Mouse (Mus musculus) kidney, embryonic 15.5 days (tissue): Measurements from ENCODE around the gene A530032D15Rik. TPM values are rescaled to one million over a fixed set of nuclear protein-coding genes. Genes with fewer than 3 reads are reported as not detected.
"Not testable (repeated sequence)": the region's sequence is repeated elsewhere in the genome, so short reads cannot be mapped to it uniquely, and the experiment has no call there.

ENCODE experiments used
- ATAC-seq: fragments of 200-750 bp; cut with Nextera tagmentation; replicated peaks from 2 replicates; pipeline ENCODE4 v1.8.0; 2017; ENCODE audit warnings: moderate TSS enrichment; ENCODE audit not compliant: low FRiP score
- H3K27ac ChIP-seq: fragments of 300-500 bp; sonication (generic); 2 replicates; pipeline ENCODE4 v1.5.1; 2015; ENCODE audit warnings: mild to moderate bottlenecking, inconsistent platforms
- H3K27me3 ChIP-seq: fragments of 300-500 bp; sonication (generic); 2 replicates; pipeline ENCODE4 v1.6.1; 2015; ENCODE audit warnings: inconsistent platforms
- H3K36me3 ChIP-seq: fragments of 300-500 bp; sonication (generic); 2 replicates; pipeline ENCODE4 v1.6.1; 2015; ENCODE audit warnings: inconsistent platforms
- H3K4me1 ChIP-seq: fragments of 300-500 bp; sonication (generic); 2 replicates; pipeline ENCODE4 v1.6.1; 2015; ENCODE audit warnings: inconsistent platforms
- H3K4me2 ChIP-seq: fragments of 300-500 bp; sonication (generic); 2 replicates; pipeline ENCODE4 v1.6.1; 2015; ENCODE audit warnings: moderate library complexity, mild to moderate bottlenecking, inconsistent platforms
- H3K4me3 ChIP-seq: fragments of 300-500 bp; sonication (generic); replicated peaks from 2 replicates; pipeline ENCODE4 v1.5.1; 2015; ENCODE audit warnings: mild to moderate bottlenecking, inconsistent platforms
- H3K9ac ChIP-seq: fragments of 300-500 bp; sonication (generic); 2 replicates; pipeline ENCODE4 v1.6.1; 2015; ENCODE audit warnings: mild to moderate bottlenecking, inconsistent platforms
- H3K9me3 ChIP-seq: fragments of 300-500 bp; sonication (generic); replicated peaks from 2 replicates; pipeline ENCODE4 v1.6.1; 2016; ENCODE audit warnings: inconsistent platforms
- WGBS: fragments of 180-500 bp; shearing (Covaris S2); methylation state at CpG from one replicate; pipeline ENCODE4 v1.1.7; 2015; ENCODE audit warnings: mixed read lengths; 5-methylcytosine and 5-hydroxymethylcytosine counted together
- polyA plus RNA-seq: library from polyadenylated mRNA; unstranded; fragments of >200 nt; fragmentation: Nextera tagmentation; extraction: Ambion mirVana; gene quantifications from 2 replicates; pipeline ENCODE4 v1.2.1, GENCODE M21; 2015

Gene A530032D15Rik
- polyA plus RNA-seq, 1 experiment from 2014 or later: not detected

DNA sequence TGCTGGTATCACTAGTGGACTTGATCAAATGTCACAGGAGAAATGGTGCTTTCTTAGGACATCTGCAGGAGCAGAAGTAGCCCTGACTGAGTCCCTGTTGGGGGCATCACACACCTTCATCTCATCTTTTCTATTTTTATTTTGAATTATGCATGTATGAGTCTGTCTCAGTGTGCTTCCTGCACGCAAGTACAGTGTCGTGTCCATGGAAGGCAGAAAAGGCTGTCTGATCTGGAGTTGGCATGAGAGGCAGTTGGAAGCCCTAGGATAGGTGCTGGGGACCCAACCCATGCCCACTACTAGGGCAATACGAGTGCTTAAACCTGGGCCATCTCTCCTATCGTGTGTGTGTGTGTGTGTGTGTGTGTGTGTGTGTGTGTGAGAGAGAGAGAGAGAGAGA is 4.3 kb downstream of the A530032D15Rik start:
- H3K9me3 ChIP-seq, H3K4me1 ChIP-seq, ATAC-seq, H3K36me3 ChIP-seq, H3K4me2 ChIP-seq, H3K9ac ChIP-seq, H3K27me3 ChIP-seq, H3K4me3 ChIP-seq, H3K27ac ChIP-seq: not testable (repeated sequence)
- WGBS: 85% methylated on average over 4 of the region's 4 CpGs

DNA sequence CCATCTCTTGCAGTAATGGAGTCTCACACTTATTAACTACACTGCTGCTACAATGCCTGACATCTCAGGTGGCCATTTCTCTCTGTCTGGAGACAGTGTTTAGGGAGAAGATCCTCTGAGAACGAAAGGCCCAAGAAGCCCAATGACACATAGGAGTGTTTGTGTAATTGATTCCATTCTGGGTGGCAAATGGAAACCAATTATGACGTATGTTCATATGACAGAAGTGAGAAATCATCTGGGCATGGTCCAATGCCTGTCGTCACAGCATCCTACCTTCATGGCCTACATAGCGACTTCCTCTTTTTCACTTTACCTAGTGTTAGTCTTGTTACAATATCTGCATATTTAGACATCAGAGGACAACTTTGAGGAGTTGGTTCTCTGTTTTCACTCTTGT is 7.9 kb downstream of the A530032D15Rik start:
- ATAC-seq, H3K9ac ChIP-seq, H3K36me3 ChIP-seq, H3K4me1 ChIP-seq, H3K9me3 ChIP-seq, H3K4me2 ChIP-seq, H3K4me3 ChIP-seq, H3K27me3 ChIP-seq, H3K27ac ChIP-seq: not testable (repeated sequence)
- 83% methylated on average over 4 of the region's 4 CpGs for WGBS

DNA sequence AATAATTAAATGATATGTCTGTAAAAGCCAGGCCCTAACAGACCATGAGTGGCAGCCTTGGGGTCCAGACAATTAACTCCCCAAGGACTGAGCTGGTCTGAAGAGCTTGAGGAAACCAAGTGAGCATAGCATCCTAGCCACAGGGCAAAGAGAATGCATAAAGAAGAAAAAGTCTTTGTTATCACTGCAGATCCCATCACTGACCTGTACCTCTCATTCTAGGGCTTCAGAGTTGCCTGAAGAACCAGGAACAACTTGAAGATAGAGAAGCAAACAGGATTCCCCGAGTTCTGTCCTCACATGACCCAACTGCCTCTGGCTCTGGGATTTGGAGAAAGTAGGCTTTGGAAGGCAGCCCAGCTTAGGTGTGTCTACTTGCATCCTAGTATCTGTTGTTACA is 9.8 kb downstream of the A530032D15Rik start, which contains the start of gene Gm10553:
TSS of gene Gm10553 (plus strand) at position 301 of the 400 bp plus-strand sequence.
- H3K36me3 ChIP-seq, H3K4me3 ChIP-seq, H3K9me3 ChIP-seq, H3K9ac ChIP-seq, H3K27ac ChIP-seq, H3K27me3 ChIP-seq, H3K4me2 ChIP-seq, H3K4me1 ChIP-seq, ATAC-seq: not testable (repeated sequence)
- 63% methylated on average over 1 of the region's 1 CpGs for WGBS

DNA sequence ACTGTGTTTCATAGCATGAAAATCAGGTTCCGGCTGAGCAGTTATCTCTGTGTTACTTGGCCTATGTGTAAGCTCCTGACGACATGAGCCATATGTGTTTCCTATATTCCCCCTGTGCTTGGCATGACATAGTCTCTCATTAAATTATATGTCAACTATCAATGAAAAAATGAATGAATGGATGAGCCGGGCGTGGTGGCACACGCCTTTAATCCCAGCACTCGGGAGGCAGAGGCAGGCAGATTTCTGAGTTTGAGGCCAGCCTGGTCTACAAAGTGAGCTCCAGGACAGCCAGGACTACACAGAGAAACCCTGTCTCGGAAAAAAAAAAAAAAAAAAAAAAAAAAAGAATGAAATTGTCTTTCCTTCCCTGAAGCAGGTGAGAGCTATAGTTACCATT is 10.6 kb downstream of the A530032D15Rik start:
- H3K4me2 ChIP-seq, H3K4me1 ChIP-seq, ATAC-seq, H3K27me3 ChIP-seq, H3K9me3 ChIP-seq, H3K27ac ChIP-seq, H3K4me3 ChIP-seq, H3K9ac ChIP-seq, H3K36me3 ChIP-seq: not testable (repeated sequence)
- 71% methylated on average over 7 of the region's 7 CpGs for WGBS

- H3K4me2 ChIP-seq, ATAC-seq, H3K9ac ChIP-seq, H3K4me1 ChIP-seq, H3K27me3 ChIP-seq, H3K9me3 ChIP-seq, H3K4me3 ChIP-seq, H3K36me3 ChIP-seq, H3K27ac ChIP-seq: not testable (repeated sequence)
- 82% methylated on average over 7 of the region's 7 CpGs for WGBS
These were observed 16.6 kb downstream of the A530032D15Rik start for GRCm38 (mm10) chr1:85093011-85093572.

DNA sequence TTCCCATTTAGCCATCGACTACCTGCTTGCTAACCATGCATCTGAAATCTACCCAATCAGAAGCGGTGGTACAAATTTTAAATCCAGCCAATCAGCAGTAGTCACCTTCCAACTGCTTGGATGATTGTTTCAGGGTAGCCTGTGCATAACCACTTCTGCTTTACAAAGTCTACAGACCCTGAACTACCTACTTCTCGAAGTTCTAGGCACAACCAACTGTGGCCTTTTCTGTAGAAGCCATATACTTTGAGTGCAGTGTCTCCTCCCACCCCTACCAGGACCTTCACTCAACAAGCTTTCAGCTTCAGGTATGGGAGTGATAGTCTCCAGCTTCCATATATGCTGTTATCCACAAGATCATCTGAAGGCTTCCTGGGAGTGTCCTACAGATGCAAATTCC is 17.5 kb downstream of the A530032D15Rik start:
- not testable (repeated sequence) for H3K27me3 ChIP-seq, H3K27ac ChIP-seq, H3K4me3 ChIP-seq, H3K4me2 ChIP-seq, H3K9me3 ChIP-seq, H3K9ac ChIP-seq, ATAC-seq, H3K36me3 ChIP-seq, H3K4me1 ChIP-seq
- WGBS: 43% methylated on average over 1 of the region's 3 CpGs

- 74% methylated on average over 1 of the region's 1 CpGs for WGBS
- H3K27ac ChIP-seq, H3K4me2 ChIP-seq, H3K27me3 ChIP-seq, H3K4me1 ChIP-seq, H3K4me3 ChIP-seq, H3K36me3 ChIP-seq, ATAC-seq, H3K9me3 ChIP-seq, H3K9ac ChIP-seq: not testable (repeated sequence)
These were observed 23.4 kb downstream of the A530032D15Rik start for GRCm38 (mm10) chr1:85086211-85086610.

DNA sequence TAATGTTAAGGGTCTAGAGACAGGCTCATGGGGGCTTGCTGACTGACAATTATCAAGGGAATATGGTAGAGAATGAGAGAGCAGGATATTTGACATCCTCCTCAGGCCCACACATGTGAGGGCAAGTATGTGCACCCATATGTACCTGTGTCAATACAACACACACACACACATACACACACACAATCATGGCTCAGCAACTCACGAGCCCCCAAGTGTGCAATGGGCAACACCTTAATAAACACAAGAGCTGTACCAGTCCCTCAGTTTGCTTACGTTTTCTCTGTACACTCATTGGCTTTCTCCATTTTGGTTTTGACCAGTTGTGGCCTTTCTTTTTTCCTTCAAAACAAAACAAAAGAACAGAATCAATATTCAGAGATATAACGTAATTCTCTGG is 24.9 kb downstream of the A530032D15Rik start:
- not testable (repeated sequence) for ATAC-seq, H3K9ac ChIP-seq, H3K4me1 ChIP-seq, H3K27me3 ChIP-seq, H3K9me3 ChIP-seq, H3K4me2 ChIP-seq, H3K27ac ChIP-seq, H3K36me3 ChIP-seq, H3K4me3 ChIP-seq
- WGBS: 75% methylated on average over 3 of the region's 3 CpGs

GRCm38 (mm10) chr1:85073099-85073498 is 36.6 kb downstream of the A530032D15Rik start:
- not testable (repeated sequence) for H3K27ac ChIP-seq, H3K9me3 ChIP-seq, H3K9ac ChIP-seq, H3K4me3 ChIP-seq, H3K4me1 ChIP-seq, ATAC-seq, H3K27me3 ChIP-seq, H3K4me2 ChIP-seq, H3K36me3 ChIP-seq
- WGBS: 74% methylated on average over 3 of the region's 3 CpGs

DNA sequence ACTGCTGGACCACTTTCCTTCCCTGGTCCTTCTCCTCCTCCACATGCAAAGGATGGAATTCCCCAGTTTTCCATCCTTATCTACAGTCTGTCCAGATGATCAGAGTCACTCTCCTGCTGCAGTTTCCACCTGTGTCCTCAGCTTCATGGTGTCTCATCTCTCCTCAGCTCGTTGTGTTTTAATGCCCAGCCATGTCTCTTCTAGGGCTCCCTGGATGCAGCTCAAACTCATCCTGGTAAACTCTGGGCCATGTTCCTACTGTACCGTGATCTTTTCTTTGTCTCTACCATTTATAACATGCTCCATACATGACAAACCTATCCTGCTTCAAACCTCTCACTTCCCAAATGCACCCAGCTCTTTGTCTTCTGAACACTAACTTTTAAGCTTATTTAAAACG is 38.0 kb downstream of the A530032D15Rik start:
- not testable (repeated sequence) for H3K9ac ChIP-seq, H3K27ac ChIP-seq, H3K4me3 ChIP-seq, H3K27me3 ChIP-seq, H3K9me3 ChIP-seq, H3K4me1 ChIP-seq, H3K4me2 ChIP-seq, ATAC-seq, H3K36me3 ChIP-seq
- WGBS: 60% methylated on average over 3 of the region's 3 CpGs

GRCm38 (mm10) chr1:85035801-85036200 is 73.9 kb downstream of the A530032D15Rik start:
- not testable (repeated sequence) for H3K9ac ChIP-seq, ATAC-seq, H3K27me3 ChIP-seq, H3K27ac ChIP-seq, H3K4me1 ChIP-seq, H3K36me3 ChIP-seq, H3K9me3 ChIP-seq, H3K4me2 ChIP-seq, H3K4me3 ChIP-seq
- 78% methylated on average over 6 of the region's 6 CpGs for WGBS

DNA sequence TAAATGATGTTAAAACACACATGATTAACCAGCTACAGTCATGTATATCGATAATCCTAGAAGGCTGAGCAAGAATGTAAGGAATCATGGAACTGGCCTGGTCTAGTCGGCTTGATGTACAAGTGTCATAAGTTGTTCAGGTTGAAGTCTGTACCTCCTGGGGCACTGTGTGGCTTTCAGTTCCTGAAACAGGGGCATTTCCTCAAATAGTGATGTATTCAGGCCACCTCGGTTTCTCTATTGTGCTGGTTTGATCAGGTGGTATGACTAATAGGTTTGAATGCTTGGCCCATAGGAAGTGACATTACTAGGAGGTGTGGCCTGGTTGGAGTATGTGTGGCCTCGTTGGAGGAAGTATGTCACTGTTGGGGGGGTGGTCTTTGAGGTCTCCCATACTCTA is 75.3 kb downstream of the A530032D15Rik start:
- not testable (repeated sequence) for H3K4me2 ChIP-seq, H3K4me1 ChIP-seq, H3K9ac ChIP-seq, H3K9me3 ChIP-seq, H3K27me3 ChIP-seq, H3K36me3 ChIP-seq, ATAC-seq, H3K27ac ChIP-seq, H3K4me3 ChIP-seq
- WGBS: 92% methylated on average over 3 of the region's 4 CpGs

- ATAC-seq: not testable (repeated sequence)
These were observed 76.0 kb downstream of the A530032D15Rik start for GRCm38 (mm10) chr1:85033616-85034015.

More at GRCm38 (mm10) chr1:85033616-85034015, 76.0 kb downstream of the A530032D15Rik start:
- not testable (repeated sequence) for H3K9ac ChIP-seq, H3K4me1 ChIP-seq, H3K27me3 ChIP-seq, H3K4me2 ChIP-seq, H3K27ac ChIP-seq, H3K36me3 ChIP-seq, H3K4me3 ChIP-seq, H3K9me3 ChIP-seq
- 96% methylated on average over 5 of the region's 6 CpGs for WGBS
